Mouse (Mus musculus) intestine, postnatal 0 days (tissue): ENCODE data around the gene Nfasc. TPM values are rescaled to one million over a fixed set of nuclear protein-coding genes. Genes with fewer than 3 reads are reported as not detected.
A peak's percentile ranks its signal among the peaks of the same experiment; 100 is the strongest.

ENCODE experiments used
- ATAC-seq: fragments of 200-750 bp; cut with Nextera tagmentation; 2 replicates; pipeline ENCODE4 v1.8.0; 2017; ENCODE audit warnings: mild to moderate bottlenecking, moderate TSS enrichment, moderate library complexity
- H3K27ac ChIP-seq: fragments of 300-500 bp; sonication (generic); 2 replicates; pipeline ENCODE4 v1.5.1; 2014; ENCODE audit warnings: mild to moderate bottlenecking, low read depth, low read length, moderate library complexity
- H3K27me3 ChIP-seq: fragments of 300-500 bp; sonication (generic); replicated peaks from 2 replicates; pipeline ENCODE4 v1.6.1; 2014; ENCODE audit warnings: low read length, mixed read lengths; ENCODE audit not compliant: control insufficient read depth, insufficient read depth
- H3K36me3 ChIP-seq: fragments of 300-500 bp; sonication (generic); 2 replicates; pipeline ENCODE4 v1.6.1; 2014; ENCODE audit warnings: mild to moderate bottlenecking, moderate library complexity; ENCODE audit not compliant: control insufficient read depth, insufficient read depth
- H3K4me1 ChIP-seq: fragments of 300-500 bp; sonication (generic); replicated peaks from 2 replicates; pipeline ENCODE4 v1.6.1; 2014; ENCODE audit warnings: antibody characterized with exemption, low read length, mixed read lengths; ENCODE audit not compliant: control insufficient read depth, insufficient read depth
- H3K4me2 ChIP-seq: fragments of 300-500 bp; sonication (generic); replicated peaks from 2 replicates; pipeline ENCODE4 v1.6.1; 2014; ENCODE audit warnings: low read depth, mild to moderate bottlenecking, moderate library complexity
- H3K4me3 ChIP-seq: fragments of 300-500 bp; sonication (generic); 2 replicates; pipeline ENCODE4 v1.5.1; 2014; ENCODE audit warnings: low read depth, low read length
- H3K9ac ChIP-seq: fragments of 300-500 bp; sonication (generic); 2 replicates; pipeline ENCODE4 v1.6.1; 2014; ENCODE audit warnings: mild to moderate bottlenecking, low read depth, low read length
- H3K9me3 ChIP-seq: fragments of 300-500 bp; sonication (generic); 2 replicates; pipeline ENCODE4 v1.6.1; 2016; ENCODE audit warnings: mixed run types; ENCODE audit not compliant: control insufficient read depth
- CTCF ChIP-seq: sonication (generic); IDR thresholded peaks from 2 replicates; pipeline ENCODE4 v1.5.1; 2016; ENCODE audit warnings: low read depth, mild to moderate bottlenecking, control low read depth, antibody characterized with exemption, moderate library complexity
- WGBS: fragments of 180-500 bp; shearing (Covaris S2); extraction: QIAGEN DNeasy Blood & Tissue Kit; methylation state at CpG from one replicate; pipeline ENCODE4 v1.1.7; 2014; 5-methylcytosine and 5-hydroxymethylcytosine counted together
- polyA plus RNA-seq: library from polyadenylated mRNA; unstranded; fragments of >200 nt; fragmentation: Nextera tagmentation; extraction: Ambion mirVana; gene quantifications from 2 replicates; pipeline ENCODE4 v1.2.1, GENCODE M21; 2015

The Nfasc gene
- polyA plus RNA-seq, 1 experiment from 2014 or later, result 0.83 TPM

DNA sequence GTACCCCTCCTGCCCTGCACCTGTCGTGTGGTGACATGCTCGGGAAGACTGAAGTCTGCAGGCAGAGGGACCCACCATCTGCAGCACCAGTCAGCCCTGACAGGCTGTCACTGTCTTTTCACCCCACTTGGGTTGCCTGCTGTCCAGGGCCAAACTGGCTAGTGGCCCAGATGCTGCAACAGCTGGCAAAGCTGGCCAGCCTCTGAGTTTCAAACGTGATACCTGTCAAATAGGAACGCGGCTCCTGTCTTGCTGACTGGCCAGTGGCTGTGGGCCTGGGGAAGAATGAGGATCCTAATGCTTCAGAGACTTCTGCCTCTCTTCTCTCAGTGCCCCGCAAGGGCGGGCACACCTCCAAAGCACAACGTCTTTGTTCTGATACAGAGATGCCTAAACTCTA lies 197.8 kb downstream of the Nfasc start:
- no peak overlapping the region for H3K4me2 ChIP-seq
- TF ChIP-seq CTCF, result no peak
- H3K27me3 ChIP-seq, result peaks cover 25% of the 10 kb centered on the region
- no peaks in the 10 kb centered on the region for H3K36me3 ChIP-seq
- WGBS, result 80% methylated on average over 8 of the region's 8 CpGs
- no peak overlapping the region for H3K27ac ChIP-seq
- no peak overlapping the region for H3K4me3 ChIP-seq
- no peak overlapping the region for H3K9ac ChIP-seq
- ATAC-seq, result no peak
- no peaks in the 10 kb centered on the region; the same call in 1 of the 2 replicates for H3K4me1 ChIP-seq
- H3K9me3 ChIP-seq, result no peaks in the 10 kb centered on the region

DNA sequence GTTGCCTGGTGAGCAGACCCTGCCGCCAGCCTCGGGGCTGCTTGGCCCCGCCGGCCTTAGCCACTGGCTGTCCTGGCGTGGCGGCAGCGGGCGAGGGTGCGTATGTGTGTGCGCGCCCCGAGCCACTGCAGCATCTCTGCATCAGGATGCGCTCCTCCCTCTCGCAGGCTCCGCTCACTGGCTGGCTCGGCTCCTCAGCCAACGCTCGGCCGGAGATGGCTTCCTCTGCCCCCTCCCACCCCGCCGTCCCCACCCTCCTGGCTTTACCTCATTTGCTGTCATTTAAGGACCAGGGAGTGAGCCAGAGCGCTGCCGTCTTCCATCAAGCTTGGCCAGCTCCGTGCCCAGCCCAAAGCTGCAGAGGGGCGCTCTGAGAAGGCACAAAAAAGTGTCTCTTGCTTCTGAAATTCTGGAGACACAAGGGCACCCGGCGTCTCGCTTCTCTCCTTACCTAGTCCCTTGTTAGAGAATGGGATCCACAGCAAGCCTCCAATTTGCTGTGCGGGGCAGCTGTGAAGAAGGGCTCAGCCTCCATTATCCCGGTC lies 198.8 kb downstream of the Nfasc start, which contains the start of gene Cntn2:
TSS of gene Cntn2 (minus strand) at position 495 of the 545 bp plus-strand sequence.
- H3K9me3 ChIP-seq, result no peaks in the 10 kb centered on the region
- TF ChIP-seq CTCF, result no peak
- no peaks in the 10 kb centered on the region; the same call in 1 of the 2 replicates for H3K4me1 ChIP-seq
- 5% methylated on average over 30 of the region's 30 CpGs for WGBS
- no peak for ATAC-seq
- no peak within 1 kb of the TSS for H3K9ac ChIP-seq
- H3K27ac ChIP-seq, result no peak within 1 kb of the TSS
- H3K36me3 ChIP-seq, result no peaks in the 10 kb centered on the region
- peaks cover 25% of the 10 kb centered on the region for H3K27me3 ChIP-seq
- no peak within 1 kb of the TSS for H3K4me3 ChIP-seq
- H3K4me2 ChIP-seq, result 0 out of 2 replicates have a peak within 1 kb of the TSS, but pooled peaks have one; percentile 17

GRCm38 (mm10) chr1:132541824-132542599 lies 199.6 kb downstream of the Nfasc start:
- Histone ChIP-seq H3K27me3 (peaks cover 25% of the 10 kb centered on the region), H3K4me2 (no peak overlapping the region), H3K9me3 (no peaks in the 10 kb centered on the region), H3K9ac (no peak overlapping the region), H3K27ac (no peak overlapping the region), H3K4me1 (no peaks in the 10 kb centered on the region; the same call in 1 of the 2 replicates), H3K36me3 (no peaks in the 10 kb centered on the region), H3K4me3 (no peak overlapping the region)
- 30% methylated on average over 5 of the region's 5 CpGs for WGBS
- peak; percentile 12; the same call in 1 of the 2 replicates for ATAC-seq
- no peak for TF ChIP-seq CTCF

DNA sequence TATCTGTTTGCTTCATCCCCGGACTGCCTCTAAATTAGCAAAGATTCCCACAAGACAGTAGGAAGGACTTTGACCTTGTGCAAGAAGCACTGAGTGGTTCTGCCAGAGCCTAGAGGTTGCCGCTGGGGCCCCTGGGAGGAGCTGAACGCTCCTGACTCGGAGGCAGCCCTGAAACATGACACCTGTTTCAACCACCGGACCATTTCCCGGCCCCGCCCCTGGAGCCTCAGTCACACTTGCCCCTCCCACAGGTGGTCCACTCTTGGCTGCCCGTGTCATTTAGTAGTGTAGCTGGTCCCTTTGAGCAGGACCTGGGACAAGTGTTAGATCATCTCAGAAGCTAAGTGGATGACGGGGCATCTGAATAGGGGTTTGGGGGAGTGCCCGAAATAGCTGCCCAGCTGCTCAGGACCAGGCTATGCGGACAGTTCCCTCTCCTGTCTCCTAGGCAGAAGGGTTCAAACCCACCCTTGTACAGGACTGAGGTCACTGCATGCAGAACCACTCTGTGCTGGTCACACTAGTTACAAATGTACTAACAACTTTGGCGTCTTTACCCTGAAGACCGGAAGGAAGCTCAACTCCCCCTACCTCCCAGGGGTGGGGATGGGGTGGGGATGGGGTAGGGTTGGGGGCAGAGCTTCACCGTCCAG lies 200.3 kb downstream of the Nfasc start:
- no peak for TF ChIP-seq CTCF

GRCm38 (mm10) chr1:132540701-132541100 lies 200.9 kb downstream of the Nfasc start:
- 38% methylated on average over 7 of the region's 7 CpGs for WGBS
- no peaks in the 10 kb centered on the region; the same call in 1 of the 2 replicates for H3K4me1 ChIP-seq
- H3K4me3 ChIP-seq, result no peak overlapping the region
- TF ChIP-seq CTCF, result no peak
- no peak overlapping the region for H3K9ac ChIP-seq
- ATAC-seq, result no peak
- no peaks in the 10 kb centered on the region for H3K36me3 ChIP-seq
- peak overlapping the region; percentile 21; the same call in 1 of the 2 replicates for H3K4me2 ChIP-seq
- H3K27ac ChIP-seq, result no peak overlapping the region
- H3K27me3 ChIP-seq, result peaks cover 25% of the 10 kb centered on the region
- no peaks in the 10 kb centered on the region for H3K9me3 ChIP-seq

More for the DNA sequence above, 200.3 kb downstream of the Nfasc start:
- WGBS, result 6% methylated on average over 14 of the region's 14 CpGs
- Histone ChIP-seq H3K27me3 (peaks cover 25% of the 10 kb centered on the region), H3K4me3 (no peak overlapping the region), H3K4me2 (peak overlapping the region; percentile 21; the same call in 1 of the 2 replicates), H3K36me3 (no peaks in the 10 kb centered on the region), H3K27ac (no peak overlapping the region), H3K9me3 (no peaks in the 10 kb centered on the region), H3K4me1 (no peaks in the 10 kb centered on the region; the same call in 1 of the 2 replicates), H3K9ac (no peak overlapping the region)
- peak; percentile 77 for ATAC-seq

DNA sequence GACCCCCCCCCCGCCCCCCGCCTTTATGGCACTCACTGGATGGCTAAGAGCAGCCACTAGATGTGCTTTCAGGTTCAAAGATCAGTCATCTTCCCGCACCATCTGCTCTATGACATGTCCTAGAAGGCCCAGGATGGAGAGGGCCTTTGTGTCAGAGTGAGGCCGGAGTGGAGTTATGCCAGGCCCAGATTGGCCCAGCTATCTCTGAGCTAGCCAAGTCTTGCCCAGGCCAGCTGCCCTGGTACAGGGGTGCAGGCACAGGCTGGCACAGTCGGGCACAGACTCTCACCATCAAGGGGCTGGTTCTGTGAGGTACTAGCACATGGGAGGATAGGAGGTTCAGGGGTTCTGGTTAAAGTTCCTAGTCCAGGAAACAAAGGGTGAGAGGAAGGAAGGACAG lies 203.9 kb downstream of the Nfasc start:
- Histone ChIP-seq H3K4me1 (no peaks in the 10 kb centered on the region; the same call in 1 of the 2 replicates), H3K4me3 (no peak overlapping the region), H3K27me3 (peaks cover 12% of the 10 kb centered on the region; the same call in 1 of the 2 replicates), H3K9me3 (no peaks in the 10 kb centered on the region), H3K27ac (no peak overlapping the region), H3K36me3 (no peaks in the 10 kb centered on the region), H3K9ac (no peak overlapping the region), H3K4me2 (no peak overlapping the region)
- WGBS, result 85% methylated on average over 5 of the region's 5 CpGs
- no peak for ATAC-seq
- TF ChIP-seq CTCF, result no peak
